Mouse (Mus musculus): Measurements from ENCODE around the gene Zbtb42.

Gene Zbtb42

DNA sequence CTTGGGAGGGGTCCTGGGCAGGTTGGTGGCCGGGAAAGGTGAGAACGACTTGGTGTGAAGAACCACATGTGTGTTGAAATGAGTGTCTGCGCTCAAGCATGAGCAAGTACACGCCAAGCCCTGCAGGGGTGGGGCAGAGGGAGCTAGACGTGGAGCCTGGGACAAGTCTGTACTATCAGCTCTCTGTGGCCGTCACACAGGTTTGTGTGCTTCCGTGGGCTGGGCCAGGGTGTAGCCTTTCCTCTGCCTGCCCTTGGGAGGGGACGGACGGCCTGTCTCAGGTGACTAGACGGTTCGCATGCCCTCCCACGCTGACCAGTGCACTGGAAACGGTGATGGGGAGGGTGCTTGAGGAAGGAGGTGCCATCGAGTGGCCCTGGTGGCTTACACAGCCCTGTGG, 52.2 kb downstream of the Zbtb42 start:
- DNase-seq (ENCODE audit: low read depth, low spot score) = no peak
